Mouse (Mus musculus): Measurements from ENCODE around the gene Optn.

Optn gene

GRCm38 (mm10) chr2:5031215-5031614 is 32.6 kb downstream of the Optn start:
- no peak for DNase-seq (ENCODE audit: low spot score in 2 of 2)

GRCm38 (mm10) chr2:5029808-5030207 is 34.0 kb downstream of the Optn start:
- no peak for DNase-seq (ENCODE audit: low spot score in 2 of 2)

GRCm38 (mm10) chr2:5028047-5028446 is 35.8 kb downstream of the Optn start:
- DNase-seq (ENCODE audit: low spot score in 2 of 2) = no peak

- DNase-seq (ENCODE audit: low spot score in 2 of 2) = no peak
Measured at GRCm38 (mm10) chr2:5027057-5027456, 36.8 kb downstream of the Optn start.

- no peak for DNase-seq (ENCODE audit: low spot score in 2 of 2)
Measured at GRCm38 (mm10) chr2:5025162-5025733, 38.6 kb downstream of the Optn start.

GRCm38 (mm10) chr2:5023699-5024399 is 40.0 kb downstream of the Optn start:
- no peak for DNase-seq (ENCODE audit: low spot score in 2 of 2)

- no peak for DNase-seq (ENCODE audit: low spot score in 2 of 2)
Measured at GRCm38 (mm10) chr2:5023275-5023674, 40.6 kb downstream of the Optn start.

GRCm38 (mm10) chr2:5019708-5020107 is 44.1 kb downstream of the Optn start:
- DNase-seq (ENCODE audit: low spot score in 2 of 2) = no peak

GRCm38 (mm10) chr2:5016922-5017321 is 46.9 kb downstream of the Optn start:
- no peak for DNase-seq (ENCODE audit: low spot score in 2 of 2)

GRCm38 (mm10) chr2:5015527-5015926 is 48.3 kb downstream of the Optn start:
- no peak for DNase-seq (ENCODE audit: low spot score in 2 of 2)

GRCm38 (mm10) chr2:5014616-5015015 is 49.2 kb downstream of the Optn start:
- no peak for DNase-seq (ENCODE audit: low spot score in 2 of 2)

GRCm38 (mm10) chr2:5012491-5013324 is 51.1 kb downstream of the Optn start, which contains the start of gene Mcm10:
Gene Mcm10, minus strand, starts transcription at chr2:5012791.
- peak; percentile 87 to 92 for DNase-seq (ENCODE audit: low spot score in 2 of 2)

- DNase-seq (ENCODE audit: low spot score in 2 of 2) = no peak
Measured at GRCm38 (mm10) chr2:5011898-5012490, 51.9 kb downstream of the Optn start.

GRCm38 (mm10) chr2:5007107-5007506 is 56.7 kb downstream of the Optn start:
- no peak for DNase-seq (ENCODE audit: low spot score in 2 of 2)

GRCm38 (mm10) chr2:5001266-5001665 is 62.6 kb downstream of the Optn start:
- DNase-seq (ENCODE audit: low spot score in 2 of 2) = no peak

GRCm38 (mm10) chr2:4998905-4999304 is 64.9 kb downstream of the Optn start:
- no peak for DNase-seq (ENCODE audit: low spot score in 2 of 2)

- no peak for DNase-seq (ENCODE audit: low spot score in 2 of 2)
Measured at GRCm38 (mm10) chr2:4996421-4996824, 67.4 kb downstream of the Optn start.

- no peak for DNase-seq (ENCODE audit: low spot score in 2 of 2)
Measured at GRCm38 (mm10) chr2:4995646-4996045, 68.2 kb downstream of the Optn start.

- no peak for DNase-seq (ENCODE audit: low spot score in 2 of 2)
Measured at GRCm38 (mm10) chr2:4994436-4994835, 69.4 kb downstream of the Optn start.

GRCm38 (mm10) chr2:4993584-4993983 is 70.3 kb downstream of the Optn start:
- no peak for DNase-seq (ENCODE audit: low spot score in 2 of 2)

GRCm38 (mm10) chr2:4988826-4989424 is 74.9 kb downstream of the Optn start:
- no peak for DNase-seq (ENCODE audit: low spot score in 2 of 2)
